Mouse (Mus musculus) kidney, postnatal 0 days (tissue): Measurements from ENCODE around the gene Rab34. TPM values are rescaled to one million over a fixed set of nuclear protein-coding genes. Genes with fewer than 3 reads are reported as not detected.

ENCODE experiments used
- ATAC-seq: fragments of 200-750 bp; cut with Nextera tagmentation; replicated peaks from 2 replicates; pipeline ENCODE4 v1.8.0; 2017; ENCODE audit warnings: low read depth, moderate number of reproducible peaks, moderate TSS enrichment, moderate library complexity; ENCODE audit not compliant: low FRiP score
- DNase-seq: peaks from one replicate; pipeline ENCODE4 v3.0.0-alpha.2; 2016; ENCODE audit warnings: low spot score
- H3K27ac ChIP-seq: fragments of 300-500 bp; sonication (generic); 2 replicates; pipeline ENCODE4 v1.5.1; 2014; ENCODE audit warnings: mild to moderate bottlenecking
- H3K27me3 ChIP-seq: fragments of 300-500 bp; sonication (generic); 2 replicates; pipeline ENCODE4 v1.6.1; 2014; ENCODE audit warnings: low read length, mixed read lengths; ENCODE audit not compliant: insufficient read depth
- H3K36me3 ChIP-seq: fragments of 300-500 bp; sonication (generic); 2 replicates; pipeline ENCODE4 v1.6.1; 2014; ENCODE audit warnings: low read length, mixed read lengths; ENCODE audit not compliant: insufficient read depth
- H3K4me1 ChIP-seq: fragments of 300-500 bp; sonication (generic); replicated peaks from 2 replicates; pipeline ENCODE4 v1.6.1; 2014; ENCODE audit warnings: antibody characterized with exemption, low read length, mixed read lengths; ENCODE audit not compliant: insufficient read depth
- H3K4me2 ChIP-seq: fragments of 300-500 bp; sonication (generic); 2 replicates; pipeline ENCODE4 v1.6.1; 2014; ENCODE audit warnings: mild to moderate bottlenecking, low read length, moderate library complexity, mixed read lengths
- H3K4me3 ChIP-seq: fragments of 300-500 bp; sonication (generic); replicated peaks from 2 replicates; pipeline ENCODE4 v1.5.1; 2014; ENCODE audit warnings: low read depth, low read length
- H3K9ac ChIP-seq: fragments of 300-500 bp; sonication (generic); 2 replicates; pipeline ENCODE4 v1.6.1; 2014; ENCODE audit warnings: low read depth, low read length
- H3K9me3 ChIP-seq: fragments of 300-500 bp; sonication (generic); replicated peaks from 2 replicates; pipeline ENCODE4 v1.6.1; 2016; ENCODE audit warnings: low read length, inconsistent platforms, mixed read lengths
- CTCF ChIP-seq: IDR thresholded peaks from 2 replicates; pipeline ENCODE4 v1.5.1; 2016; ENCODE audit warnings: antibody characterized with exemption, low read depth, mild to moderate bottlenecking, moderate library complexity
- WGBS: fragments of 180-500 bp; shearing (Covaris S2); extraction: QIAGEN DNeasy Blood & Tissue Kit; methylation state at CpG from one replicate; pipeline ENCODE4 v1.1.7; 2014; 5-methylcytosine and 5-hydroxymethylcytosine counted together
- polyA plus RNA-seq: library from polyadenylated mRNA; unstranded; fragments of >200 nt; fragmentation: Nextera tagmentation; extraction: Ambion mirVana; gene quantifications from 2 replicates; pipeline ENCODE4 v1.2.1, GENCODE M21; 2015

Rab34 gene
- polyA plus RNA-seq, 1 experiment from 2014 or later = 129 TPM

DNA sequence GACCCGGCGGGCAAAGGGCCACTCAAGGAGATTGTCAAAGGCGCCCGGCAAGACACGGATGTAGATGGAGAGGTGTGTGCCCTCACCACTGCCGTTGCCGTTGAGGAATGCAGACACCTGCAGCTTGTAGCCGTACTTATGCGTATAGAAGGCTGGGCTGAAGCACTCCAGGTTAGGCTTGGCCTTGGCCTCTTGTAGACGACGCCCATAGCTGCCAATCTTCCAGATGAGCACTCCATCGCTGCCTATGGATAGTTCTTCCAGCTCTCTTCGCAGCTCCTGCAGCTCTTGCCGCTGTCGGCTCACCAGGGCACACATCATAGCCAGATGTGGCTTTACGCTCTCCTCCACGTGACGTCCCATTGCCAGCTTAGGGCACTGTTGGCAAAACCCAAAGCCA is 28.1 kb upstream of the Rab34 start:
- H3K36me3 ChIP-seq = peaks cover 34% of the 10 kb centered on the region

DNA sequence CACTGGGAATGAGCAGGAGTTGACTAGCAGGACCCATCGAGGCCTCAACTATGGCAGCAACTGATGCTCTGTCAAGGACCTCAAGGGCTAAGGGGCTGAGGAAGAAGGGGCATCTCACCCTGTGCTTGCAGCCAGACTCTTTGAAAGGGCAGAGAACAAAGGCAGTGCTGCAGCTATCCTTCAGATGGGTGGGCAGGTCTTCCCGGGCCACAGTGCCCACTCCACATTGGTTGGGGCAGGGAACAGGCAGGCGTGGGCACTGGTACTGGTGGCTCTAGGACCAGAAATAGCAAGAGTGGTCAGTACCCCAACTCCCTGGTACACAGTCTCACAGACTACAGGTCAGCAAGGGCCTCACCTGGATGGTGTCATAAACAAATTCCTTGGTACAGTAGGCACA is 27.6 kb upstream of the Rab34 start:
- no peak for DNase-seq
- ATAC-seq = no peak
- no peak for TF ChIP-seq CTCF
- H3K4me2 ChIP-seq = no peak overlapping the region
- no peaks in the 10 kb centered on the region for H3K27me3 ChIP-seq
- WGBS = 85% methylated on average over 3 of the region's 3 CpGs
- H3K9me3 ChIP-seq = no peaks in the 10 kb centered on the region
- H3K4me1 ChIP-seq = peaks cover 25% of the 10 kb centered on the region; the same call in 1 of the 2 replicates
- H3K27ac ChIP-seq = peak overlapping the region; percentile 19; the same call in 1 of the 2 replicates
- no peak overlapping the region for H3K9ac ChIP-seq
- peaks cover 34% of the 10 kb centered on the region for H3K36me3 ChIP-seq
- no peak overlapping the region for H3K4me3 ChIP-seq

More for the DNA sequence above, 28.1 kb upstream of the Rab34 start:
- H3K9ac ChIP-seq = no peak overlapping the region
- H3K4me1 ChIP-seq = peaks cover 24% of the 10 kb centered on the region; the same call in 1 of the 2 replicates
- peak overlapping the region; percentile 19; the same call in 1 of the 2 replicates for H3K27ac ChIP-seq
- DNase-seq = no peak
- H3K4me2 ChIP-seq = no peak overlapping the region
- no peaks in the 10 kb centered on the region for H3K9me3 ChIP-seq
- no peak overlapping the region for H3K4me3 ChIP-seq
- WGBS = 85% methylated on average over 18 of the region's 18 CpGs
- no peak for TF ChIP-seq CTCF
- H3K27me3 ChIP-seq = no peaks in the 10 kb centered on the region
- ATAC-seq = no peak

DNA sequence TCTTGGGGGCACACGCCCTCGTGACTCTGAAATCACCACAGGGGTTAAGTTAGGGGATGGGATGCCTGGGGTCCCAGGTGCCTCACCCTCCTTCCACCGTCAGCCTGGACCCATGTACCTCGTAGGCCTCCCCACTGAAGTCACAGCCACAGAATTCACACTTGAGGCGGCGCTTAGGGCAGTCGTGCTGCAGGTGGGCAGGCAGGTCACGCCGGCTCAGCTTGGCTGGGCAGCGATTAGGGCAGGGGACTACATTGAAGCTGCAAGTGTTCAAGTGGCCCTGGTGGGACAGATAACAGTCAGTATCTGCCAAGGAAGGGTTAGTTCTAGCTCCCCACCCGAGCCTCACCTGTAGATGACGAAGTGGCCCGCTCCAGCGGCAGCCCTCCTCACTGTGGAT is 27.1 kb upstream of the Rab34 start:
- no peak for ATAC-seq
- 83% methylated on average over 14 of the region's 14 CpGs for WGBS
- no peak for TF ChIP-seq CTCF
- Histone ChIP-seq H3K27me3 (no peaks in the 10 kb centered on the region), H3K36me3 (peaks cover 34% of the 10 kb centered on the region), H3K4me1 (peaks cover 30% of the 10 kb centered on the region), H3K4me2 (no peak overlapping the region), H3K4me3 (no peak overlapping the region), H3K27ac (no peak overlapping the region), H3K9me3 (no peaks in the 10 kb centered on the region), H3K9ac (no peak overlapping the region)
- no peak for DNase-seq

DNA sequence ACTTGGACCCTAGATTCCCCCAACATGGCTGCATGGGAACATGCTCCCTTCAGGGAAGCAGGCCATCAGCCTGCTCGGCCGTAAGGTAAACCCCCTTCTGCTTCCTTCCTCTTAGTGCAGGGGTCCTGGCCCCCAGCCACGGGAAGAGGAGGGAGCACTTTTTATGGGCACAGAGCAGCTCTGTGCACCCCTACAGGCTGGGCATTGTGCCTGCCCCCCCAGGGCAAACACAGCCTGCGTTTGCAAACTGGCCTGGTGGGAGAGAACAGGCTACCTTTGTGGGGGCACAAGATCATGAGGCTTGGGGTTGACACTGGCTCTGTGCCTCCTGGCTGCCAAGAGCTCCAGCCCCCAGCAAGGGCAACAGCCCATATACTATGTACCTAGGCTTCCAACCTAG is 26.3 kb upstream of the Rab34 start:
- 29% methylated on average over 4 of the region's 4 CpGs for WGBS
- peak overlapping the region; percentile 90; the same call in 1 of the 2 replicates for H3K4me2 ChIP-seq
- H3K27ac ChIP-seq = peak overlapping the region; percentile 98
- no peak overlapping the region for H3K9ac ChIP-seq
- H3K4me1 ChIP-seq = peaks cover 33% of the 10 kb centered on the region
- H3K27me3 ChIP-seq = no peaks in the 10 kb centered on the region
- ATAC-seq (no peak), DNase-seq (no peak)
- no peak overlapping the region for H3K4me3 ChIP-seq
- peaks cover 34% of the 10 kb centered on the region for H3K36me3 ChIP-seq
- no peaks in the 10 kb centered on the region for H3K9me3 ChIP-seq
- no peak for TF ChIP-seq CTCF

DNA sequence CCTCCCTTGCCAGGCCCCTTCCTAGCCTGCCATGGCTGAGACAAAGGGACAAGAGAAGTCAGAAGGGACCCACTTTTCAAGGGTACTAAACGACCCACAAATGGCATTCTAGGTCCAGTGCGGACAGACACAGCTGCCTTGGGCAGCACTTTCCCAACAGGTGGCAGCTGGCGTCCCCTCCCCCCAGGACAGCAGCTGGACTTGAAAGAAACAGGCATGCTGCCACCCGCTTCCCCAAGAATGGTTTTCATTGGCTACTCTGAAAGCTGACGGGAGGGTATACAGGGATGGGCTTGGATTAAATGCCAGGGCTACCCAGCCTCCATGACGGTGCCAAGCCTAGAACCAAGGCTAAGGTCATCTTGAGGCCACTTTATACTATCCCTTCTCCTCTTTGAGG is 25.7 kb upstream of the Rab34 start:
- Histone ChIP-seq H3K27ac (peak overlapping the region; percentile 98), H3K4me1 (peaks cover 33% of the 10 kb centered on the region)

DNA sequence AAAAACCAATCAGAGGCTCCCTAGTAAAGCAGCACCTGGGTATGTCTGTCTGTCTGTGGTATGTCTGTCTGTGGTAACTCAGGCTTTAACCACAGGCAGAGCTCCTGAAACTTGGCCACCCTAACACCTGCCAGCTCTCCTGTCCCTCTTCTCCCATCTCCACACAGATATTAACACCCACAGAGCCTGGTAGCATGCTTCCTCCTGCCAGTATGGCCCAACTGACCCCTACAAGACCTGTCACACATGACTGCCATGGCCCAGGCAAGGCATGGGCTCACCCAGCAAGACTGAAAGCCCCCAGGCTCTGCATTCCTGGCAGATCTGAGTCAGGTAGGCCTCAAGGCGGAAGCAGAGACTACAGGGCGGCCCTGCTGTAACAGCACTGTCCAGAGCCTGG is 25.2 kb upstream of the Rab34 start:
- Histone ChIP-seq H3K36me3 (peaks cover 31% of the 10 kb centered on the region), H3K27me3 (no peaks in the 10 kb centered on the region), H3K9ac (peak overlapping the region; percentile 93), H3K27ac (peak overlapping the region; percentile 98), H3K4me3 (peak overlapping the region; percentile 95), H3K9me3 (no peaks in the 10 kb centered on the region), H3K4me1 (peaks cover 33% of the 10 kb centered on the region), H3K4me2 (peak overlapping the region; percentile 90)
- 41% methylated on average over 2 of the region's 2 CpGs for WGBS
- no peak for TF ChIP-seq CTCF
- no peak for DNase-seq
- ATAC-seq = 0 out of 2 replicates have a peak, but pooled peaks have one; percentile 0

More for the DNA sequence above, 25.7 kb upstream of the Rab34 start:
- no peaks in the 10 kb centered on the region for H3K9me3 ChIP-seq
- peak overlapping the region; percentile 90 for H3K4me2 ChIP-seq
- 0 out of 2 replicates have a peak overlapping the region, but pooled peaks have one; percentile 93 for H3K9ac ChIP-seq
- no peaks in the 10 kb centered on the region for H3K27me3 ChIP-seq
- peaks cover 34% of the 10 kb centered on the region for H3K36me3 ChIP-seq
- no peak overlapping the region; the same call in 1 of the 2 replicates for H3K4me3 ChIP-seq
- TF ChIP-seq CTCF = no peak
- no peak for ATAC-seq
- DNase-seq = no peak
- WGBS = 32% methylated on average over 6 of the region's 6 CpGs
